Mouse (Mus musculus): ENCODE data around the gene Krtap4-9. TPM values are rescaled to one million over a fixed set of nuclear protein-coding genes. Genes with fewer than 3 reads are reported as not detected.

The Krtap4-9 gene
- polyA plus RNA-seq, 1 experiment from 2014 or later: not detected

Other genes with a start within 250 kb of the Krtap4-9 start
- gene Krt40, start 242.0 kb upstream of the Krtap4-9 start, polyA plus RNA-seq (2016; fragmentation: Nextera tagmentation; extraction: Ambion mirVana): not detected in 2 replicates
- gene Krtap3-3, start 234.3 kb upstream of the Krtap4-9 start, polyA plus RNA-seq (2016; fragmentation: Nextera tagmentation; extraction: Ambion mirVana): not detected in 2 replicates
- gene Krtap3-2, start 228.3 kb upstream of the Krtap4-9 start, polyA plus RNA-seq (2016; fragmentation: Nextera tagmentation; extraction: Ambion mirVana): not detected in 2 replicates
- not detected in 2 replicates for gene Gm11939, start 225.7 kb upstream of the Krtap4-9 start, polyA plus RNA-seq (2016; fragmentation: Nextera tagmentation; extraction: Ambion mirVana)
- gene Krtap3-1, start 218.6 kb upstream of the Krtap4-9 start, polyA plus RNA-seq (2016; fragmentation: Nextera tagmentation; extraction: Ambion mirVana): not detected in 2 replicates
- gene Krtap1-5, start 204.2 kb upstream of the Krtap4-9 start, polyA plus RNA-seq (2016; fragmentation: Nextera tagmentation; extraction: Ambion mirVana): not detected in 2 replicates
- gene Krtap1-4, start 201.5 kb upstream of the Krtap4-9 start, polyA plus RNA-seq (2016; fragmentation: Nextera tagmentation; extraction: Ambion mirVana): not detected in 2 replicates
- gene Krtap1-3, start 193.9 kb upstream of the Krtap4-9 start, polyA plus RNA-seq (2016; fragmentation: Nextera tagmentation; extraction: Ambion mirVana): not detected in 2 replicates
- not detected in 2 replicates for gene Krtap9-3, start 187.1 kb upstream of the Krtap4-9 start, polyA plus RNA-seq (2016; fragmentation: Nextera tagmentation; extraction: Ambion mirVana)
- not detected in 2 replicates for gene Gm11938, start 181.9 kb upstream of the Krtap4-9 start, polyA plus RNA-seq (2016; fragmentation: Nextera tagmentation; extraction: Ambion mirVana)
- gene Gm11937, start 175.0 kb upstream of the Krtap4-9 start, polyA plus RNA-seq (2016; fragmentation: Nextera tagmentation; extraction: Ambion mirVana): not detected in 2 replicates
- gene Krtap2-4, start 170.4 kb upstream of the Krtap4-9 start, polyA plus RNA-seq (2016; fragmentation: Nextera tagmentation; extraction: Ambion mirVana): not detected in 2 replicates
- gene Gm11562, start 164.8 kb upstream of the Krtap4-9 start, polyA plus RNA-seq (2016; fragmentation: Nextera tagmentation; extraction: Ambion mirVana): not detected in 2 replicates
- gene Krtap4-1, start 157.0 kb upstream of the Krtap4-9 start, polyA plus RNA-seq (2016; fragmentation: Nextera tagmentation; extraction: Ambion mirVana): not detected in 2 replicates
- not detected in 2 replicates for gene Krtap4-2, start 150.1 kb upstream of the Krtap4-9 start, polyA plus RNA-seq (2016; fragmentation: Nextera tagmentation; extraction: Ambion mirVana)
- gene Krtap4-7, start 141.1 kb upstream of the Krtap4-9 start, polyA plus RNA-seq (2016; fragmentation: Nextera tagmentation; extraction: Ambion mirVana): not detected in 2 replicates
- not detected in 2 replicates for gene Gm11555, start 135.0 kb upstream of the Krtap4-9 start, polyA plus RNA-seq (2016; fragmentation: Nextera tagmentation; extraction: Ambion mirVana)
- gene Gm11563, start 126.2 kb upstream of the Krtap4-9 start, polyA plus RNA-seq (2016; fragmentation: Nextera tagmentation; extraction: Ambion mirVana): not detected in 2 replicates
- gene Krtap4-6, start 119.2 kb upstream of the Krtap4-9 start, polyA plus RNA-seq (2016; fragmentation: Nextera tagmentation; extraction: Ambion mirVana): not detected in 2 replicates
- gene Gm14190, start 94.5 kb upstream of the Krtap4-9 start, polyA plus RNA-seq (2016; fragmentation: Nextera tagmentation; extraction: Ambion mirVana): not detected in 2 replicates
- not detected in 2 replicates for gene Gm14180, start 50.9 kb upstream of the Krtap4-9 start, polyA plus RNA-seq (2016; fragmentation: Nextera tagmentation; extraction: Ambion mirVana)
- gene Gm11595, start 12.3 kb upstream of the Krtap4-9 start, polyA plus RNA-seq (2016; fragmentation: Nextera tagmentation; extraction: Ambion mirVana): not detected in 2 replicates
- not detected in 2 replicates for gene Krtap4-8, start 4.5 kb upstream of the Krtap4-9 start, polyA plus RNA-seq (2016; fragmentation: Nextera tagmentation; extraction: Ambion mirVana)
- not detected in 2 replicates for gene Gm11596, start 8.3 kb downstream of the Krtap4-9 start, polyA plus RNA-seq (2016; fragmentation: Nextera tagmentation; extraction: Ambion mirVana)
- not detected in 2 replicates for gene Gm11569, start 13.7 kb downstream of the Krtap4-9 start, polyA plus RNA-seq (2016; fragmentation: Nextera tagmentation; extraction: Ambion mirVana)
- gene Gm11554, start 19.2 kb downstream of the Krtap4-9 start, polyA plus RNA-seq (2016; fragmentation: Nextera tagmentation; extraction: Ambion mirVana): not detected in 2 replicates
- not detected in 2 replicates for gene Krtap4-13, start 24.7 kb downstream of the Krtap4-9 start, polyA plus RNA-seq (2016; fragmentation: Nextera tagmentation; extraction: Ambion mirVana)
- not detected in 2 replicates for gene Gm11564, start 30.5 kb downstream of the Krtap4-9 start, polyA plus RNA-seq (2016; fragmentation: Nextera tagmentation; extraction: Ambion mirVana)
- gene 2300003K06Rik, start 52.9 kb downstream of the Krtap4-9 start, polyA plus RNA-seq (2016; fragmentation: Nextera tagmentation; extraction: Ambion mirVana): not detected in 2 replicates
- not detected in 2 replicates for gene Krtap4-16, start 66.4 kb downstream of the Krtap4-9 start, polyA plus RNA-seq (2016; fragmentation: Nextera tagmentation; extraction: Ambion mirVana)
- gene Gm11568, start 72.7 kb downstream of the Krtap4-9 start, polyA plus RNA-seq (2016; fragmentation: Nextera tagmentation; extraction: Ambion mirVana): not detected in 2 replicates
- not detected in 2 replicates for gene Gm11559, start 79.3 kb downstream of the Krtap4-9 start, polyA plus RNA-seq (2016; fragmentation: Nextera tagmentation; extraction: Ambion mirVana)
- gene Krtap9-1, start 88.2 kb downstream of the Krtap4-9 start, polyA plus RNA-seq (2016; fragmentation: Nextera tagmentation; extraction: Ambion mirVana): not detected in 2 replicates
- gene Gm11567, start 94.0 kb downstream of the Krtap4-9 start, polyA plus RNA-seq (2016; fragmentation: Nextera tagmentation; extraction: Ambion mirVana): not detected in 2 replicates
- gene Krtap31-1, start 122.7 kb downstream of the Krtap4-9 start, polyA plus RNA-seq (2016; fragmentation: Nextera tagmentation; extraction: Ambion mirVana): not detected in 2 replicates
- not detected in 2 replicates for gene Gm11565, start 129.6 kb downstream of the Krtap4-9 start, polyA plus RNA-seq (2016; fragmentation: Nextera tagmentation; extraction: Ambion mirVana)
- gene Krtap31-2, start 151.1 kb downstream of the Krtap4-9 start, polyA plus RNA-seq (2016; fragmentation: Nextera tagmentation; extraction: Ambion mirVana): not detected in 2 replicates
- not detected in 2 replicates for gene Krtap9-5, start 163.3 kb downstream of the Krtap4-9 start, polyA plus RNA-seq (2016; fragmentation: Nextera tagmentation; extraction: Ambion mirVana)
- not detected in 2 replicates for gene Krtap29-1, start 193.9 kb downstream of the Krtap4-9 start, polyA plus RNA-seq (2016; fragmentation: Nextera tagmentation; extraction: Ambion mirVana)
- gene Krtap16-1, start 201.4 kb downstream of the Krtap4-9 start, polyA plus RNA-seq (2016; fragmentation: Nextera tagmentation; extraction: Ambion mirVana): not detected in 2 replicates
- not detected in 2 replicates for gene Krtap17-1, start 208.8 kb downstream of the Krtap4-9 start, polyA plus RNA-seq (2016; fragmentation: Nextera tagmentation; extraction: Ambion mirVana)
- gene Krt33a, start 231.0 kb downstream of the Krtap4-9 start, polyA plus RNA-seq (2016; fragmentation: Nextera tagmentation; extraction: Ambion mirVana): not detected in 2 replicates
- gene Krt33b, start 244.7 kb downstream of the Krtap4-9 start, polyA plus RNA-seq (2016; fragmentation: Nextera tagmentation; extraction: Ambion mirVana): not detected in 2 replicates